Mouse (Mus musculus) layer of hippocampus, adult 18-20 months (tissue): ENCODE measurements around the gene Gm49405. TPM values are rescaled to one million over a fixed set of nuclear protein-coding genes. Genes with fewer than 3 reads are reported as not detected.
"Not testable (repeated sequence)": the region's sequence is repeated elsewhere in the genome, so short reads cannot be mapped to it uniquely, and the experiment has no call there.

Experiments used
- DNase-seq, 2 experiments: peaks; one replicate each; pipeline ENCODE4 v3.0.0; 2022; ENCODE audit warnings: low spot score in 2 of 2
- total RNA-seq, 2 experiments: library from RNA; stranded (reverse); gene quantifications; 2 replicates each; pipeline ENCODE4 v1.2.3; 2021

Gene Gm49405
- total RNA-seq, 2 experiments from 2014 or later: 0.97 to 1.3 TPM

- no peak for DNase-seq
Observed at GRCm38 (mm10) chr19:4013066-4013465, 12.6 kb downstream of the Gm49405 start.

- no peak for DNase-seq
Observed at GRCm38 (mm10) chr19:4014802-4015201, 14.4 kb downstream of the Gm49405 start.

- DNase-seq: no peak
Observed at GRCm38 (mm10) chr19:4015635-4016034, 15.2 kb downstream of the Gm49405 start.

GRCm38 (mm10) chr19:4017921-4018587 is 17.6 kb downstream of the Gm49405 start:
- no peak for DNase-seq

- peak; percentile 65 to 89 for DNase-seq
Observed at GRCm38 (mm10) chr19:4018743-4019583, 18.5 kb downstream of the Gm49405 start.

- DNase-seq: no peak
Observed at GRCm38 (mm10) chr19:4023185-4023584, 22.8 kb downstream of the Gm49405 start.

GRCm38 (mm10) chr19:4027576-4027975 is 27.1 kb downstream of the Gm49405 start:
- no peak for DNase-seq

GRCm38 (mm10) chr19:4032668-4033067 is 32.2 kb downstream of the Gm49405 start:
- no peak for DNase-seq

GRCm38 (mm10) chr19:4033298-4033697 is 32.9 kb downstream of the Gm49405 start:
- DNase-seq: no peak

GRCm38 (mm10) chr19:4033742-4034141 is 33.3 kb downstream of the Gm49405 start:
- no peak for DNase-seq

GRCm38 (mm10) chr19:4036327-4037045 is 36.1 kb downstream of the Gm49405 start:
- no peak for DNase-seq

- DNase-seq: not testable (repeated sequence)
Observed at GRCm38 (mm10) chr19:4037154-4037787, 36.8 kb downstream of the Gm49405 start.

GRCm38 (mm10) chr19:4037788-4038232 is 37.4 kb downstream of the Gm49405 start, which contains the start of gene Gstp1:
Gstp1 (minus strand) TSS chr19:4037985.
- DNase-seq: peak; percentile 89 to 94

GRCm38 (mm10) chr19:4040941-4041340 is 40.5 kb downstream of the Gm49405 start:
- not testable (repeated sequence) for DNase-seq

- DNase-seq: not testable (repeated sequence)
Observed at GRCm38 (mm10) chr19:4041500-4041899, 41.1 kb downstream of the Gm49405 start.

GRCm38 (mm10) chr19:4042124-4042523 is 41.7 kb downstream of the Gm49405 start:
- no peak for DNase-seq

- not testable (repeated sequence) for DNase-seq
Observed at GRCm38 (mm10) chr19:4044109-4044508, 43.7 kb downstream of the Gm49405 start.

- peak; percentile 79 to 91 for DNase-seq
Observed at GRCm38 (mm10) chr19:4045966-4046865, 45.8 kb downstream of the Gm49405 start, which contains the start of gene Gstp2. Gstp2 (minus strand) TSS chr19:4046023.

- no peak for DNase-seq
Observed at GRCm38 (mm10) chr19:4046866-4047254, 46.4 kb downstream of the Gm49405 start.

GRCm38 (mm10) chr19:4047859-4048258 is 47.4 kb downstream of the Gm49405 start:
- DNase-seq: peak in 1 of 2 experiments; percentile 81
